Mouse (Mus musculus) fibroblast of lung, adult 2 months (primary cell): ENCODE data around the gene Tnnt3.

Experiments
- DNase-seq: peaks from one replicate; pipeline ENCODE4 v3.0.0-alpha.2; 2011; ENCODE audit warnings: low read depth

Tnnt3 gene

GRCm38 (mm10) chr7:142564955-142565643, 66.5 kb downstream of the Tnnt3 start:
- DNase-seq, result no peak
